Mouse (Mus musculus) midbrain, embryonic 11.5 days (tissue): Measurements from ENCODE around the gene Plekha5. TPM values are rescaled to one million over a fixed set of nuclear protein-coding genes. Genes with fewer than 3 reads are reported as not detected.
"Not testable (repeated sequence)": the region's sequence is repeated elsewhere in the genome, so short reads cannot be mapped to it uniquely, and the experiment has no call there.

ENCODE experiments used
- ATAC-seq: fragments of 200-750 bp; cut with Nextera tagmentation; 2 replicates; pipeline ENCODE4 v1.8.0; 2017; ENCODE audit warnings: moderate TSS enrichment, moderate library complexity; ENCODE audit not compliant: low FRiP score
- DNase-seq: peaks from one replicate; pipeline ENCODE4 v3.0.0; 2015; ENCODE audit warnings: low spot score; ENCODE audit errors: missing footprints
- H3K27ac ChIP-seq: fragments of 300-500 bp; sonication (generic); 2 replicates; pipeline ENCODE4 v1.5.1; 2014; ENCODE audit warnings: low read depth, low read length
- H3K27me3 ChIP-seq: fragments of 300-500 bp; sonication (generic); 2 replicates; pipeline ENCODE4 v1.6.1; 2014; ENCODE audit warnings: mild to moderate bottlenecking, low read length, moderate library complexity, mixed read lengths; ENCODE audit not compliant: control insufficient read depth, insufficient read depth
- H3K36me3 ChIP-seq: fragments of 300-500 bp; sonication (generic); 2 replicates; pipeline ENCODE4 v1.6.1; 2014; ENCODE audit warnings: mild to moderate bottlenecking, low read length, moderate library complexity, mixed read lengths; ENCODE audit not compliant: control insufficient read depth, insufficient read depth
- H3K4me1 ChIP-seq: fragments of 300-500 bp; sonication (generic); 2 replicates; pipeline ENCODE4 v1.6.1; 2014; ENCODE audit warnings: low read length; ENCODE audit not compliant: control insufficient read depth, insufficient read depth
- H3K4me2 ChIP-seq: fragments of 300-500 bp; sonication (generic); 2 replicates; pipeline ENCODE4 v1.6.1; 2014; ENCODE audit warnings: mild to moderate bottlenecking, moderate library complexity
- H3K4me3 ChIP-seq: fragments of 300-500 bp; sonication (generic); 2 replicates; pipeline ENCODE4 v1.5.1; 2014; ENCODE audit warnings: low read depth, low read length
- H3K9ac ChIP-seq: fragments of 300-500 bp; sonication (generic); 2 replicates; pipeline ENCODE4 v1.6.1; 2014; ENCODE audit warnings: low read length
- H3K9me3 ChIP-seq: fragments of 300-500 bp; sonication (generic); 2 replicates; pipeline ENCODE4 v1.6.1; 2016; ENCODE audit warnings: low read length; ENCODE audit not compliant: control insufficient read depth
- WGBS: fragments of 180-500 bp; shearing (Covaris S2); extraction: QIAGEN DNeasy Blood & Tissue Kit; methylation state at CpG from one replicate; pipeline ENCODE4 v1.1.7; 2014; 5-methylcytosine and 5-hydroxymethylcytosine counted together
- polyA plus RNA-seq: library from polyadenylated mRNA; unstranded; fragments of >200 nt; fragmentation: Nextera tagmentation; extraction: Ambion mirVana; gene quantifications from 2 replicates; pipeline ENCODE4 v1.2.1, GENCODE M21; 2014

Gene Plekha5
- polyA plus RNA-seq, 1 experiment from 2014 or later, result 56.9 TPM

- no peaks in the 10 kb centered on the region for H3K27me3 ChIP-seq
- H3K4me2 ChIP-seq, result no peak overlapping the region
- no peaks in the 10 kb centered on the region for H3K36me3 ChIP-seq
- no peak overlapping the region for H3K4me3 ChIP-seq
- no peaks in the 10 kb centered on the region for H3K9me3 ChIP-seq
- DNase-seq (no peak), ATAC-seq (no peak)
- H3K27ac ChIP-seq, result no peak overlapping the region
- no peaks in the 10 kb centered on the region for H3K4me1 ChIP-seq
- H3K9ac ChIP-seq, result no peak overlapping the region
- 90% methylated on average over 9 of the region's 9 CpGs for WGBS
Observed at GRCm38 (mm10) chr6:140561917-140562590, 138.2 kb downstream of the Plekha5 start.

- no peaks in the 10 kb centered on the region for H3K27me3 ChIP-seq
- WGBS, result 94% methylated on average over 2 of the region's 2 CpGs
- no peak overlapping the region for H3K4me2 ChIP-seq
- H3K4me3 ChIP-seq, result no peak overlapping the region
- no peak overlapping the region for H3K9ac ChIP-seq
- ATAC-seq, result no peak
- no peaks in the 10 kb centered on the region for H3K4me1 ChIP-seq
- H3K9me3 ChIP-seq, result no peaks in the 10 kb centered on the region
- H3K36me3 ChIP-seq, result 0 out of 2 replicates have a peak, but pooled peaks cover 3% of the 10 kb centered on the region
- no peak overlapping the region for H3K27ac ChIP-seq
- no peak for DNase-seq
Observed at GRCm38 (mm10) chr6:140567199-140567598, 143.3 kb downstream of the Plekha5 start.

GRCm38 (mm10) chr6:140567897-140568296, 144.0 kb downstream of the Plekha5 start:
- H3K4me2 ChIP-seq, result no peak overlapping the region
- ATAC-seq (no peak), DNase-seq (no peak)
- H3K27me3 ChIP-seq, result no peaks in the 10 kb centered on the region
- H3K27ac ChIP-seq, result no peak overlapping the region
- H3K36me3 ChIP-seq, result 0 out of 2 replicates have a peak, but pooled peaks cover 3% of the 10 kb centered on the region
- H3K9me3 ChIP-seq, result no peaks in the 10 kb centered on the region
- no peak overlapping the region for H3K9ac ChIP-seq
- H3K4me3 ChIP-seq, result no peak overlapping the region
- no peaks in the 10 kb centered on the region for H3K4me1 ChIP-seq
- WGBS, result 84% methylated on average over 2 of the region's 2 CpGs

GRCm38 (mm10) chr6:140570152-140570551, 146.3 kb downstream of the Plekha5 start:
- Histone ChIP-seq H3K9ac (no peak overlapping the region), H3K4me3 (no peak overlapping the region), H3K27me3 (no peaks in the 10 kb centered on the region), H3K27ac (no peak overlapping the region), H3K9me3 (no peaks in the 10 kb centered on the region), H3K36me3 (peaks cover 11% of the 10 kb centered on the region; the same call in 1 of the 2 replicates), H3K4me1 (no peaks in the 10 kb centered on the region), H3K4me2 (no peak overlapping the region)
- ATAC-seq (no peak), DNase-seq (no peak)
- WGBS, result 88% methylated on average over 11 of the region's 11 CpGs

- 93% methylated on average over 3 of the region's 3 CpGs for WGBS
- Histone ChIP-seq H3K4me3 (no peak overlapping the region), H3K4me2 (no peak overlapping the region), H3K27ac (no peak overlapping the region), H3K9me3 (no peaks in the 10 kb centered on the region), H3K9ac (no peak overlapping the region), H3K4me1 (no peaks in the 10 kb centered on the region), H3K36me3 (peaks cover 14% of the 10 kb centered on the region; the same call in 1 of the 2 replicates), H3K27me3 (no peaks in the 10 kb centered on the region)
- DNase-seq, result no peak
- no peak for ATAC-seq
Observed at GRCm38 (mm10) chr6:140574943-140575342, 151.1 kb downstream of the Plekha5 start.

- WGBS, result 92% methylated on average over 8 of the region's 8 CpGs
- H3K4me3 ChIP-seq, result no peak overlapping the region
- peaks cover 14% of the 10 kb centered on the region; the same call in 1 of the 2 replicates for H3K36me3 ChIP-seq
- DNase-seq (no peak), ATAC-seq (no peak)
- H3K9ac ChIP-seq, result no peak overlapping the region
- H3K4me2 ChIP-seq, result no peak overlapping the region
- H3K27me3 ChIP-seq, result no peaks in the 10 kb centered on the region
- no peaks in the 10 kb centered on the region for H3K4me1 ChIP-seq
- no peaks in the 10 kb centered on the region for H3K9me3 ChIP-seq
- H3K27ac ChIP-seq, result no peak overlapping the region
Observed at GRCm38 (mm10) chr6:140576133-140576532, 152.3 kb downstream of the Plekha5 start.

GRCm38 (mm10) chr6:140576961-140577821, 153.3 kb downstream of the Plekha5 start:
- H3K27me3 ChIP-seq, result no peaks in the 10 kb centered on the region
- no peaks in the 10 kb centered on the region for H3K4me1 ChIP-seq
- 81% methylated on average over 18 of the region's 18 CpGs for WGBS
- ATAC-seq, result 0 out of 2 replicates have a peak, but pooled peaks have one; percentile 40
- H3K27ac ChIP-seq, result no peak overlapping the region
- no peak overlapping the region for H3K9ac ChIP-seq
- no peak overlapping the region for H3K4me3 ChIP-seq
- no peak overlapping the region for H3K4me2 ChIP-seq
- no peaks in the 10 kb centered on the region for H3K9me3 ChIP-seq
- peaks cover 14% of the 10 kb centered on the region; the same call in 1 of the 2 replicates for H3K36me3 ChIP-seq
- no peak for DNase-seq

- H3K4me3 ChIP-seq, result no peak overlapping the region
- DNase-seq (no peak), ATAC-seq (no peak)
- peaks cover 14% of the 10 kb centered on the region; the same call in 1 of the 2 replicates for H3K36me3 ChIP-seq
- H3K4me1 ChIP-seq, result no peaks in the 10 kb centered on the region
- no peaks in the 10 kb centered on the region for H3K9me3 ChIP-seq
- 89% methylated on average over 4 of the region's 4 CpGs for WGBS
- no peak overlapping the region for H3K27ac ChIP-seq
- H3K9ac ChIP-seq, result no peak overlapping the region
- H3K4me2 ChIP-seq, result no peak overlapping the region
- no peaks in the 10 kb centered on the region for H3K27me3 ChIP-seq
Observed at GRCm38 (mm10) chr6:140577822-140578170, 153.9 kb downstream of the Plekha5 start.

- not testable (repeated sequence) for H3K9ac ChIP-seq, ATAC-seq, H3K4me1 ChIP-seq, H3K4me2 ChIP-seq, H3K4me3 ChIP-seq, DNase-seq, H3K9me3 ChIP-seq, H3K36me3 ChIP-seq, H3K27ac ChIP-seq, H3K27me3 ChIP-seq
Observed at GRCm38 (mm10) chr6:140578985-140579384, 155.1 kb downstream of the Plekha5 start.
